Mouse (Mus musculus) MEL (cell line): ENCODE results near the gene 1520401A03Rik. TPM values are rescaled to one million over a fixed set of nuclear protein-coding genes. Genes with fewer than 3 reads are reported as not detected.

Experiments used
- DNase-seq: peaks from one replicate; pipeline ENCODE4 v3.0.0; 2011; ENCODE audit warnings: low read depth, low spot score
- H3K27ac ChIP-seq: 2 replicates; pipeline ENCODE4 v1.5.1; 2012; ENCODE audit warnings: low read depth, mild to moderate bottlenecking, control low read depth, low read length, moderate library complexity; ENCODE audit not compliant: control insufficient read depth
- H3K27me3 ChIP-seq, 2 experiments: fragments of 150-350 bp in 1 of 2; sonication (generic) in 1 of 2; 2 replicates each; pipeline ENCODE4 v1.6.1; 2012; ENCODE audit warnings: low read length in 2 of 2, mild to moderate bottlenecking in 2 of 2, improper control_type of control experiment in 1 of 2, moderate library complexity in 1 of 2; ENCODE audit not compliant: insufficient read depth in 2 of 2, control insufficient read depth in 1 of 2
- H3K36me3 ChIP-seq, 2 experiments: 2 replicates each; pipeline ENCODE4 v1.6.1; 2012 to 2014; ENCODE audit warnings: low read length in 2 of 2, improper control_type of control experiment in 1 of 2, inconsistent platforms in 1 of 2, mild to moderate bottlenecking in 1 of 2; ENCODE audit not compliant: insufficient read depth in 2 of 2, control insufficient read depth in 1 of 2
- H3K4me1 ChIP-seq, 2 experiments: fragments of 150-350 bp in 1 of 2; sonication (generic) in 1 of 2; 2 replicates each; pipeline ENCODE4 v1.6.1; 2012; ENCODE audit warnings: low read length in 2 of 2, improper control_type of control experiment in 1 of 2, mild to moderate bottlenecking in 1 of 2; ENCODE audit not compliant: insufficient read depth in 2 of 2, control insufficient read depth in 1 of 2
- H3K4me3 ChIP-seq, 2 experiments: fragments of 150-350 bp in 1 of 2; sonication (generic) in 1 of 2; 2 replicates each; pipeline ENCODE4 v1.5.1; 2012; ENCODE audit warnings: low read depth in 2 of 2, low read length in 2 of 2, mild to moderate bottlenecking in 2 of 2, moderate library complexity in 2 of 2, control low read depth in 1 of 2, improper control_type of control experiment in 1 of 2; ENCODE audit not compliant: control insufficient read depth in 1 of 2, insufficient read depth in 1 of 2
- H3K79me2 ChIP-seq: 2 replicates; pipeline ENCODE4 v1.6.1; 2012; ENCODE audit warnings: mild to moderate bottlenecking, low read length, moderate library complexity; ENCODE audit not compliant: control insufficient read depth, poor library complexity, insufficient read depth
- H3K9ac ChIP-seq: 2 replicates; pipeline ENCODE4 v1.6.1; 2012; ENCODE audit warnings: low read depth, mild to moderate bottlenecking, control low read depth, low read length, moderate library complexity; ENCODE audit not compliant: control insufficient read depth, poor library complexity, severe bottlenecking
- H3K9me3 ChIP-seq: fragments of 150-350 bp; sonication (generic); replicated peaks from 2 replicates; pipeline ENCODE4 v1.6.1; 2012; ENCODE audit warnings: mild to moderate bottlenecking, low read length, improper control_type of control experiment, moderate library complexity; ENCODE audit not compliant: insufficient read depth
- BHLHE40 ChIP-seq: IDR thresholded peaks from 2 replicates; pipeline ENCODE4 v1.6.1; 2012; ENCODE audit warnings: low read depth, mild to moderate bottlenecking, inconsistent platforms, low read length, improper control_type of control experiment, borderline replicate concordance
- CHD1 ChIP-seq: IDR thresholded peaks from 2 replicates; pipeline ENCODE4 v1.6.1; 2012; ENCODE audit warnings: low read depth, mild to moderate bottlenecking, inconsistent platforms, low read length, improper control_type of control experiment
- CTCF ChIP-seq, 3 experiments: IDR thresholded peaks in 2 of 3; conservative IDR thresholded peaks in 1 of 3; 2 replicates each; pipeline ENCODE4 v1.5.1; 2011 to 2012; ENCODE audit warnings: low read length in 3 of 3, low read depth in 2 of 3, mild to moderate bottlenecking in 2 of 3, improper control_type of control experiment in 1 of 3, inconsistent platforms in 1 of 3, mixed read lengths in 1 of 3, moderate library complexity in 1 of 3; ENCODE audit not compliant: control insufficient read depth in 1 of 3, insufficient read depth in 1 of 3, poor library complexity in 1 of 3, severe bottlenecking in 1 of 3
- ELF1 ChIP-seq: IDR thresholded peaks from 2 replicates; pipeline ENCODE4 v1.6.1; 2014; ENCODE audit warnings: low read depth, mild to moderate bottlenecking, inconsistent platforms, low read length, improper control_type of control experiment, moderate library complexity
- ETS1 ChIP-seq: IDR thresholded peaks from 2 replicates; pipeline ENCODE4 v1.6.1; 2012; ENCODE audit warnings: low read depth, mild to moderate bottlenecking, inconsistent platforms, low read length, improper control_type of control experiment, moderate library complexity
- GABPA ChIP-seq: IDR thresholded peaks from 2 replicates; pipeline ENCODE4 v1.6.1; 2012; ENCODE audit warnings: low read depth, mild to moderate bottlenecking, inconsistent platforms, low read length, improper control_type of control experiment, moderate library complexity
- HCFC1 ChIP-seq: IDR thresholded peaks from 2 replicates; pipeline ENCODE4 v1.6.1; 2012; ENCODE audit warnings: low read depth, mild to moderate bottlenecking, inconsistent platforms, low read length, improper control_type of control experiment, moderate library complexity
- KAT2A ChIP-seq: conservative IDR thresholded peaks from 2 replicates; pipeline ENCODE4 v1.6.1; 2012; ENCODE audit warnings: low read depth, low read length, improper control_type of control experiment, inconsistent platforms
- MAFK ChIP-seq: IDR thresholded peaks from 2 replicates; pipeline ENCODE4 v1.6.1; 2011; ENCODE audit warnings: low read depth, mild to moderate bottlenecking, low read length, improper control_type of control experiment, borderline replicate concordance
- MAX ChIP-seq: IDR thresholded peaks from 2 replicates; pipeline ENCODE4 v1.6.1; 2011; ENCODE audit warnings: low read length, improper control_type of control experiment
- MEF2A ChIP-seq: IDR thresholded peaks from 2 replicates; pipeline ENCODE4 v1.6.1; 2014; ENCODE audit warnings: low read depth, mild to moderate bottlenecking, inconsistent platforms, low read length, improper control_type of control experiment; ENCODE audit not compliant: poor library complexity, insufficient replicate concordance, severe bottlenecking; ENCODE audit errors: extremely low read depth
- MYC ChIP-seq: IDR thresholded peaks from 2 replicates; pipeline ENCODE4 v1.6.1; 2011; ENCODE audit warnings: low read depth, mild to moderate bottlenecking, low read length, improper control_type of control experiment, moderate library complexity
- NELFE ChIP-seq: IDR thresholded peaks from 2 replicates; pipeline ENCODE4 v1.6.1; 2011; ENCODE audit warnings: low read depth, low read length, improper control_type of control experiment
- NRF1 ChIP-seq: IDR thresholded peaks from 2 replicates; pipeline ENCODE4 v1.6.1; 2014; ENCODE audit warnings: low read depth, mild to moderate bottlenecking, inconsistent platforms, low read length, improper control_type of control experiment, moderate library complexity; ENCODE audit not compliant: poor library complexity, insufficient read depth, severe bottlenecking
- POLR2AphosphoS2 ChIP-seq: IDR thresholded peaks from 2 replicates; pipeline ENCODE4 v1.6.1; 2011; ENCODE audit warnings: low read length, improper control_type of control experiment
- USF1 ChIP-seq: IDR thresholded peaks from 2 replicates; pipeline ENCODE4 v1.6.1; 2014; ENCODE audit warnings: low read depth, mild to moderate bottlenecking, inconsistent platforms, low read length, improper control_type of control experiment, moderate library complexity
- ZC3H11A ChIP-seq: IDR thresholded peaks from 2 replicates; pipeline ENCODE4 v1.6.1; 2012; ENCODE audit warnings: low read depth, mild to moderate bottlenecking, inconsistent platforms, low read length, improper control_type of control experiment
- ZKSCAN1 ChIP-seq: IDR thresholded peaks from 2 replicates; pipeline ENCODE4 v1.6.1; 2012; ENCODE audit warnings: low read depth, mild to moderate bottlenecking, inconsistent platforms, low read length, improper control_type of control experiment, moderate library complexity
- ZMIZ1 ChIP-seq: IDR thresholded peaks from 2 replicates; pipeline ENCODE4 v1.6.1; 2012; ENCODE audit warnings: low read depth, mild to moderate bottlenecking, inconsistent platforms, low read length, improper control_type of control experiment, moderate library complexity
- polyA plus RNA-seq, 2 experiments: library from polyadenylated mRNA; stranded (reverse) in 1 of 2; unstranded in 1 of 2; fragments of >175 nt in 1 of 2; fragments of >200 nt in 1 of 2; gene quantifications; 2 replicates each; pipeline versions ENCODE4 v1.2.1 to v1.2.4; 2012; ENCODE audit warnings: low replicate concordance in 2 of 2, low read depth in 1 of 2; ENCODE audit not compliant: insufficient read length in 2 of 2, insufficient read depth in 1 of 2, missing spikeins in 1 of 2
- total RNA-seq: library from RNA; depleted of rRNA; stranded (reverse); fragments of 300-350 nt; gene quantifications from 2 replicates; pipeline ENCODE4 v1.2.3, GENCODE M21; 2012

Gene 1520401A03Rik
- total and polyA plus RNA-seq, 3 experiments = not detected

DNA sequence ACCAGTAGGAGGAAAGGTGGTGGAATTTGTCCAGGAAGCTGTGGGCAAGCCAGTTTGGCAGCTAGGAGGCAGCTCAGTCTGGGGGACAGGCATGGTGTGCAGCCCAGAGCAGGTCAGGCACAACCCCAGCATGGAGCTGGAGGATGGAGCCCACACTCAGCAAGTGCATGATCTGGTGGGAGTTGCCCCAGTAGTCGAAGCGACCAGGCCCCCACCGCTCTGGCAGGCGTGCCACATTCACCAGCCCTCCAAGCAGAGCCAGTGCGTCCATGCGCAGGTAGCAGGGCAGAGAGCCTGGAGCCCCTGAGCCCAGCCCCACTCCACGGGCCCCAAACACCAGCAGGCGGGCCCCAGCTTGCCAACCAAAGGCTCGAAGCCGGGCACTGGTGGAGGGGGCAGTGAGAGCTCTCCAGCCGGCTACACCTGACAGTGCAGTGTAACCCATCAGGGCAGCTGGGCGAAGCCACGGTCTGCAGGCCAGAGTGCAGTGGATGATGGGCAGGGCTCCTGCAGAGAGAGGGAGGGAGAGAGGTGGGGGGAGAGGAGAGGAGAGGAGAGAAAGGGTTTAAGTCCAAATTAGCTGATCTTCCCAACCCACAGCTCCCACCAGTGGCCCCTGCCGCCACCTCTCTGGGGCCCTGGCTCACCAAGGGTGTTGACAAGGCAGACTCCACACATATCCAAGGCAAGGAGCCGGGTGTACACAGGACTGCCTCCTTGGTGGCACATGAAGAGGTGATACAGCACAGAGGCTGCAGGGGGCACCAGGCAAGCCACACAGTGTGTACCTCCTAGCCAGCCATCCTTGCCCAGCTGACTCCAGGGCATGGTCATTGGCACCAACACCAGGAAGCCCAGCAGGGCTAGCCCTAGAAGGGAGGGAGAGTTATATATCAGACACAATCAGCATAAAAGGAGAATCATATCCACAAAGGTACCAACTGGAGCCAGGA, 15.2 kb upstream of the 1520401A03Rik start:
- Histone ChIP-seq H3K27ac (no peak overlapping the region), H3K9ac (no peak overlapping the region), H3K4me1 (peaks cover 0 to 5% of the 10 kb centered on the region in 2 experiments; a peak in 1 of 4 replicates), H3K9me3 (no peaks in the 10 kb centered on the region), H3K4me3 (no peak overlapping the region), H3K79me2 (no peaks in the 10 kb centered on the region; the same call in 1 of the 2 replicates), H3K27me3 (no peaks in the 10 kb centered on the region), H3K36me3 (no peaks in the 10 kb centered on the region; a peak in 1 of 4 replicates)
- no peak for TF ChIP-seq GABPA
- no peak for TF ChIP-seq NELFE
- peak; percentile 20 to 23 (median 22); a peak in 3 of 6 replicates for TF ChIP-seq CTCF (IDR thresholded peaks at IDR 0.05 in 2 of 3, conservative IDR thresholded peaks at IDR 0.05 in 1 of 3; ENCODE audit: control insufficient read depth in 1 of 3, insufficient read depth in 1 of 3, low read depth in 2 of 3, low read length in 3 of 3, poor library complexity in 1 of 3, severe bottlenecking in 1 of 3)
- TF ChIP-seq ZMIZ1 = no peak
- peak; percentile 28 for DNase-seq

DNA sequence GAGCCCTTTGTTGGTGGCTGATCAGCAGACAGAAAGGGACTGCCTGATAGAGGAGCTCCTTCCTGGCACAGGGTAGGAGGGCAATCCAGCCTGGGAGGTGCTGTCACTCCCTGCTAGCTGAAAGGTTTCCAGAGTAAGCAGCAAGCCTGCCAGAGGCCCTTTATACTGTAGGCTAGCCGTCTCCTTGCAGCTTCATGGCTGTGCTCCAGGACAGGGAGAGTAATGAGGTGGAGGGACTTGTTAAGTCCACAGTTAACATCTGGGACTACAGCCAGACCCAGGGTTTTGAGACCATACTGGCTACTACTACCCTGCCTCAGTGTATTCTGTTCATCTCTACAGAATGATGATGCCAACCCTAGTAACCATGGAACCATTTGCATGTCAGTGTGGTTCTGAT, 11.8 kb upstream of the 1520401A03Rik start:
- DNase-seq = no peak
- Histone ChIP-seq H3K79me2 (no peaks in the 10 kb centered on the region), H3K27ac (no peak overlapping the region), H3K9ac (no peak overlapping the region), H3K36me3 (peaks cover 0 to 3% of the 10 kb centered on the region in 2 experiments; a peak in 2 of 4 replicates), H3K9me3 (no peaks in the 10 kb centered on the region), H3K4me1 (peaks cover 0 to 5% of the 10 kb centered on the region in 2 experiments; a peak in 1 of 4 replicates), H3K27me3 (no peaks in the 10 kb centered on the region), H3K4me3 (no peak overlapping the region)
- no peak for TF ChIP-seq CHD1
- no peak for TF ChIP-seq MAX
- no peak for TF ChIP-seq ETS1
- no peak for TF ChIP-seq NRF1
- no peak for TF ChIP-seq BHLHE40
- no peak for TF ChIP-seq POLR2AphosphoS2
- no peak for TF ChIP-seq HCFC1
- TF ChIP-seq MEF2A = no peak
- TF ChIP-seq MAFK = no peak
- no peak for TF ChIP-seq ZC3H11A
- TF ChIP-seq MYC = no peak
- TF ChIP-seq ELF1 = no peak
- TF ChIP-seq KAT2A = no peak
- no peak for TF ChIP-seq CTCF (IDR thresholded peaks at IDR 0.05 in 2 of 3, conservative IDR thresholded peaks at IDR 0.05 in 1 of 3; ENCODE audit: control insufficient read depth in 1 of 3, insufficient read depth in 1 of 3, low read depth in 2 of 3, low read length in 3 of 3, poor library complexity in 1 of 3, severe bottlenecking in 1 of 3)
- no peak for TF ChIP-seq ZKSCAN1
- no peak for TF ChIP-seq USF1
